Mouse (Mus musculus): ENCODE measurements around the gene Gcm2.

The Gcm2 gene

GRCm38 (mm10) chr13:41110935-41111334 is at the start of gene Gcm2:
Gene Gcm2, minus strand, starts transcription at chr13:41111035.
- DNase-seq: no peak

GRCm38 (mm10) chr13:41158426-41158825 is 47.6 kb upstream of the Gcm2 start:
- no peak for DNase-seq

- no peak for DNase-seq
These were observed 42.3 kb upstream of the Gcm2 start for GRCm38 (mm10) chr13:41153146-41153545.

- peak; percentile 55 for DNase-seq
These were observed 35.4 kb upstream of the Gcm2 start for GRCm38 (mm10) chr13:41146271-41146670.

GRCm38 (mm10) chr13:41145433-41145970 is 34.7 kb upstream of the Gcm2 start:
- DNase-seq: no peak

GRCm38 (mm10) chr13:41134901-41135300 is 24.1 kb upstream of the Gcm2 start:
- peak; percentile 63 for DNase-seq

GRCm38 (mm10) chr13:41129061-41129460 is 18.2 kb upstream of the Gcm2 start:
- DNase-seq: no peak

GRCm38 (mm10) chr13:41128326-41128725 is 17.5 kb upstream of the Gcm2 start:
- no peak for DNase-seq

GRCm38 (mm10) chr13:41123666-41124225 is 12.9 kb upstream of the Gcm2 start:
- no peak for DNase-seq

GRCm38 (mm10) chr13:41119152-41119945 is 8.5 kb upstream of the Gcm2 start:
- DNase-seq: no peak

GRCm38 (mm10) chr13:41113940-41114339 is 3.1 kb upstream of the Gcm2 start, which contains the start of gene Sycp2l:
Gene Sycp2l, plus strand, starts transcription at chr13:41114307.
- no peak for DNase-seq

GRCm38 (mm10) chr13:41105541-41105940 is 5.3 kb downstream of the Gcm2 start:
- DNase-seq: no peak

GRCm38 (mm10) chr13:41103841-41104525 is 6.9 kb downstream of the Gcm2 start:
- no peak for DNase-seq

- DNase-seq: no peak
These were observed 10.8 kb downstream of the Gcm2 start for GRCm38 (mm10) chr13:41100031-41100430.

GRCm38 (mm10) chr13:41098325-41098724 is 12.5 kb downstream of the Gcm2 start:
- no peak for DNase-seq

GRCm38 (mm10) chr13:41097324-41098058 is 13.3 kb downstream of the Gcm2 start:
- DNase-seq: peak; percentile 67

GRCm38 (mm10) chr13:41094160-41094559 is 16.7 kb downstream of the Gcm2 start:
- DNase-seq: no peak

GRCm38 (mm10) chr13:41091271-41091670 is 19.6 kb downstream of the Gcm2 start:
- DNase-seq: no peak

- DNase-seq: no peak
These were observed 22.1 kb downstream of the Gcm2 start for GRCm38 (mm10) chr13:41088746-41089145.

GRCm38 (mm10) chr13:41085140-41085539 is 25.7 kb downstream of the Gcm2 start:
- DNase-seq: no peak

GRCm38 (mm10) chr13:41084521-41084920 is 26.3 kb downstream of the Gcm2 start:
- no peak for DNase-seq

- no peak for DNase-seq
These were observed 30.1 kb downstream of the Gcm2 start for GRCm38 (mm10) chr13:41080700-41081099.

GRCm38 (mm10) chr13:41079859-41080258 is 31.0 kb downstream of the Gcm2 start:
- no peak for DNase-seq
